Mouse (Mus musculus) ES-CJ7 (cell line): ENCODE results near the gene E330014E10Rik.
"Not testable (repeated sequence)": the region's sequence is repeated elsewhere in the genome, so short reads cannot be mapped to it uniquely, and the experiment has no call there.

Experiments used
- DNase-seq: peaks from one replicate; pipeline ENCODE4 v3.0.0; 2011; ENCODE audit warnings: low read depth, low spot score

E330014E10Rik gene

DNA sequence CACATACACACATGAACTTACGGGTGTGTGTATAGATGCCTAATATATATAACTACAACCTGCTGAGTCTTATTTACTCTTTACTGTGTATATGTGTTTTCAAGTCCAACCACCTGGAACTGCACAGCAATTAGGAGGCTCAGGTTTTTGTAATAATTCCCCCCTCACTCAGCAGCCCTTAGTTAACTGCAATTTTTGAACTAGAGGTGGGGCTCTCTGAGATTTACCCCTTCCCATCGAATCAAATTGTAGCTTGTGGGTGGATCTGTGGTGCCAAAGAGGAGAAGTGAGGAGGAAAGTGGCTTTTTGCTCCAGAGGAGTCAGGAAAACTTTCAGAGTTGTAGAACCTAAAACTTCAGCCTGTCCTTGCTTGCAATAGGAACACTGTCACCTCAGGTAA, at the start of gene E330014E10Rik:
Gene E330014E10Rik (plus strand): TSS at position 301 of the 400 bp plus-strand sequence.
- not testable (repeated sequence) for DNase-seq

DNA sequence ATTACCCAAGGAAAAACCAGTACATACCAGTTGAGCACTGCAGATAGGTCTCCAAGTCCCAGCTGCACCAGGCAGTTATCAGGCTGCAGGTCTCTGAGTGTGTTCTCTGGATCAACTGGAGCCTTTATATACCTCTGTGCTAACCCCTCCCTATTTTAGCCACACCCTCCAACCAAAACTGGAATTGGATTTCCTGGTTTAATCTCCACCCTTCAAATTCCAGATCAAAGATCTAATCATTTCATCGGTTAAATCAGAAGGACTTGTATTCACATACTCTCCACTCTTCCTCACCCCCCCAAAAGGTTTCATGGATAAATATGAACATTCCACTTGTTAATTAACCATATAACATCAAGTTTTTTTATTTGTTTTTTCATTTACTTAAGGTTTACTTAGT, 39.7 kb upstream of the E330014E10Rik start, which contains the start of gene Gm7978:
Gene Gm7978 (minus strand): TSS at position 101 of the 400 bp plus-strand sequence.
- DNase-seq, result not testable (repeated sequence)

DNA sequence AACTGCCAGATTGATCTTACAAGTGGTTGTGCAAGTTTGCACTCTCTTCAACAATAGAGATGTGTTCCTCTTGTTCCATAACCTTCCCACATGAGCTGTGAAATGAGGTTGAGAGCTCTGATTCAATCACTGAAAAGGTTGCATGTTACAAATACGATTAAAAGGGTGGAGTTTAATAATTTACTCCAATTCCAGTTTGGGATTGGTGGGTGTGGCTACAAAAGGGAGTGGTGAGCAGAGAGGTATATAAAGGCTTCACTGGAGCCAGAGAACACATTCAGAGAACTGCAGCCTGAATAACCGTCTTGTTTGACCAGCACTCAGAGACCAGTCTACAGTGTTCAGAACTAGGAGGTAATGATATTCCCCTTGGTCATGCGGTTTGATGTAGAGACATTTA, 34.1 kb upstream of the E330014E10Rik start, which contains the start of gene Gm7982:
Gene Gm7982 (plus strand): TSS at position 301 of the 400 bp plus-strand sequence.
- DNase-seq, result not testable (repeated sequence)

DNA sequence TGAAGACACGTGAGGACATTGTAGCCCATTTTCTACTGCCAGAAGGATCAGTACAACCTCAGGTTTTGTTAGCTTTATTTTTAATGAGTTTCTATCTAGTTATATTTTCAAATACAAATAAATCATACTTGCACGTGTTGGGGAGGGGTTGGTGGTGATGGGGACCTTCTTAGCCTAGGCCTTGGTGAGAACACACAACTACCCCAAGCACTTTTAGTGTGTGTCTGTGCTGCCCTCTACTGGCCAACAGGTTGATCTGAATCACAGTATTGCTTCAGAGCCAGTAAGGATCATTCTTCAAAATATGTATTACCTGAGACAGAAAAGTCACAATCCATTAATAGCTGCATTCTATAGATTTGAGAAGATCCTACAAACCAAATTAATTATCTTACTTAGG, 35.1 kb downstream of the E330014E10Rik start:
- not testable (repeated sequence) for DNase-seq

DNA sequence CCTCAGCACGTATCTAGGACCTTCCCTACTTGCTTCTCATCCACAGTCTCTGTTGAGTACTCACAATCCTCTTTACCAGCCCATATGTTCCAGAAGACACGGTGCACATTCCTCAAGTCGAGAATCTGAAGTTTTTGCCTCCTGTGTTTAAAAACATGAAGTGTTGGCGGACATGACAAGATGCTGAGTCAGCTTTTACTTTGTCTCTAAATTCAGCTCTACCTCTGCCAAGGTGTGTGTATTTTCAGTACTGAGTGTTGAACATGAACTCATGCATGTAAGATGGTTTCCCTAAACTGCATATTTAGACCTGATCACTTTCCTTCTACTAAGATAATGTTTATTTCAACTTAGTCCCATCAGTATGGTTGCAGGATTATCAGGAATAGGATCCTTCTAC, 60.8 kb downstream of the E330014E10Rik start:
- no peak for DNase-seq

DNA sequence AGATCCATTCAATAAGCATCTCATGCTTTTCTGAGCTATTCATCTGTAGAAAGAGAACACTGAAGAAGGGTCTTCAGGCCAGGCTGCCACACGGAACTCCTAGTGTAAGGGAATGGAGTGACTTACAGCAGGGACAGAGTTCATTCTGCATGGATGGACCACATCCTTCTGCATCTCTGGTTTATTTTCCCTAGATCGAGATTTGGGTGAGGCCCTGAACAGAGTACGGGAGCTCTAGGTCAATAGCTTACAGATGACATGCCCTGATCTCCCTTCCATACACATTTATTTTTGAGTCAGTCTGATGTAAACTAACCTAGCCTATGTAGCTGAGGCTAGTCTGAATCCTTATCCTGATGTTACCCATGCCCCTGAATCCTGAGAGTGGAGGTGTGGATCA, 78.2 kb downstream of the E330014E10Rik start:
- no peak for DNase-seq
